ENCODE assay signal across 8 mouse cellular contexts in genomic region chr4:107803351-107804106, GRCm38 (mm10). TPM values are rescaled to one million over a fixed set of nuclear protein-coding genes. Genes with fewer than 3 reads are reported as not detected.
DNase-seq lines count a peak whose midpoint lies in the region; ATAC-seq and TF ChIP-seq lines count a peak whose summit lies in the region.

No protein-coding gene starts in this region.

- TF ChIP-seq CTCF in bone marrow macrophage, adult 2 months (IDR thresholded peaks at IDR 0.05; ENCODE audit: low read depth, low read length): no peak
- TF ChIP-seq CTCF in liver, embryonic 14.5 days (IDR thresholded peaks at IDR 0.05; ENCODE audit: low read depth): peak; percentile 43; the same call in 1 of the 2 replicates

- peak; percentile 80 for DNase-seq in CD4-positive helper T cell, adult 2 months (ENCODE audit: low read depth, low spot score)
- DNase-seq in liver, embryonic 14.5 days (ENCODE audit: low read depth in 3 of 3, low spot score in 3 of 3): peak; percentile 86 to 95 (median 90)
- peak; percentile 53 to 70 for DNase-seq in natural killer cell, adult 2 months (ENCODE audit: low spot score in 2 of 2)

- H3K4me3 ChIP-seq in bone marrow macrophage, adult 2 months (ENCODE audit: insufficient read depth, low read length): peak overlapping the region; percentile 86
- H3K4me3 ChIP-seq in embryonic facial prominence, embryonic 15.5 days (replicated peaks): peak overlapping the region; percentile 72
- peak overlapping the region; percentile 80 for H3K4me3 ChIP-seq in heart, embryonic 12.5 days
- H3K4me3 ChIP-seq in kidney, embryonic 16.5 days (ENCODE audit: low read length): peak overlapping the region; percentile 71
- H3K4me3 ChIP-seq in liver, embryonic 14.5 days (ENCODE audit: insufficient read depth in 1 of 2, low read depth in 2 of 2, low read length in 2 of 2): peak overlapping the region; percentile 70 to 79
- peak overlapping the region; percentile 62 for H3K4me3 ChIP-seq in stomach, embryonic 14.5 days (ENCODE audit: low read depth, low read length)

- WGBS in embryonic facial prominence, embryonic 15.5 days: under 1% methylated on average over 46 of the region's 46 CpGs
- under 1% methylated on average over 46 of the region's 46 CpGs for WGBS in heart, embryonic 12.5 days
- under 1% methylated on average over 42 of the region's 46 CpGs for WGBS in kidney, embryonic 16.5 days
- under 1% methylated on average over 42 of the region's 46 CpGs for WGBS in liver, embryonic 14.5 days (ENCODE audit: insufficient replicate concordance)
- WGBS in stomach, embryonic 14.5 days: under 1% methylated on average over 40 of the region's 46 CpGs

- H3K27me3 ChIP-seq in embryonic facial prominence, embryonic 15.5 days: peaks cover 21% of the 10 kb centered on the region
- H3K27me3 ChIP-seq in heart, embryonic 12.5 days (replicated peaks): peaks cover 59% of the 10 kb centered on the region
- peaks cover 22% of the 10 kb centered on the region for H3K27me3 ChIP-seq in kidney, embryonic 16.5 days (ENCODE audit: insufficient read depth, low read length)
- H3K27me3 ChIP-seq in liver, embryonic 14.5 days (ENCODE audit: control insufficient read depth, insufficient read depth, low read length): no peaks in the 10 kb centered on the region
- H3K27me3 ChIP-seq in stomach, embryonic 14.5 days (ENCODE audit: control insufficient read depth, insufficient read depth, low read length): 0 out of 2 replicates have a peak, but pooled peaks cover 3% of the 10 kb centered on the region

- TF ChIP-seq EP300 in liver, embryonic 14.5 days (IDR thresholded peaks at IDR 0.05; ENCODE audit: low read depth): no peak

- no peak overlapping the region for H3K9ac ChIP-seq in embryonic facial prominence, embryonic 15.5 days
- peak overlapping the region; percentile 76 for H3K9ac ChIP-seq in heart, embryonic 12.5 days
- peak overlapping the region; percentile 72 for H3K9ac ChIP-seq in kidney, embryonic 16.5 days (replicated peaks; ENCODE audit: low read length)
- peak overlapping the region; percentile 81 for H3K9ac ChIP-seq in liver, embryonic 14.5 days (replicated peaks)
- no peak overlapping the region for H3K9ac ChIP-seq in stomach, embryonic 14.5 days (replicated peaks; ENCODE audit: low read depth, low read length)

- no peak for TF ChIP-seq POLR2A in bone marrow macrophage, adult 2 months (IDR thresholded peaks at IDR 0.05; ENCODE audit: borderline replicate concordance, low read depth, low read length)

- ATAC-seq in embryonic facial prominence, embryonic 15.5 days (ENCODE audit: insufficient number of reproducible peaks, low FRiP score, low TSS enrichment, low read depth): peak; percentile 84
- peak; percentile 97 for ATAC-seq in heart, embryonic 12.5 days (ENCODE audit: insufficient number of reproducible peaks, low FRiP score)
- peak; percentile 97 for ATAC-seq in kidney, embryonic 16.5 days (ENCODE audit: low FRiP score, low TSS enrichment)
- peak; percentile 96 for ATAC-seq in liver, embryonic 14.5 days (ENCODE audit: insufficient read depth)
- ATAC-seq in stomach, embryonic 14.5 days (ENCODE audit: insufficient number of reproducible peaks, insufficient read depth, low FRiP score, low read depth): peak; percentile 91

- no peaks in the 10 kb centered on the region for H3K9me3 ChIP-seq in embryonic facial prominence, embryonic 15.5 days (replicated peaks)
- no peaks in the 10 kb centered on the region for H3K9me3 ChIP-seq in heart, embryonic 12.5 days (replicated peaks)
- H3K9me3 ChIP-seq in kidney, embryonic 16.5 days (ENCODE audit: low read length): no peaks in the 10 kb centered on the region
- no peaks in the 10 kb centered on the region for H3K9me3 ChIP-seq in liver, embryonic 14.5 days (ENCODE audit: control insufficient read depth, low read length)
- no peaks in the 10 kb centered on the region for H3K9me3 ChIP-seq in stomach, embryonic 14.5 days (ENCODE audit: control insufficient read depth, low read depth, low read length)

- peaks cover 38% of the 10 kb centered on the region for H3K4me1 ChIP-seq in bone marrow macrophage, adult 2 months (ENCODE audit: control insufficient read depth, insufficient read depth, low read length)
- peaks cover 28% of the 10 kb centered on the region for H3K4me1 ChIP-seq in embryonic facial prominence, embryonic 15.5 days
- peaks cover 17% of the 10 kb centered on the region for H3K4me1 ChIP-seq in heart, embryonic 12.5 days (replicated peaks)
- peaks cover 27% of the 10 kb centered on the region for H3K4me1 ChIP-seq in kidney, embryonic 16.5 days (ENCODE audit: insufficient read depth, low read length)
- H3K4me1 ChIP-seq in liver, embryonic 14.5 days (replicated peaks; ENCODE audit: control insufficient read depth in 2 of 2, insufficient read depth in 2 of 2, low read length in 1 of 2): peaks cover 17 to 25% of the 10 kb centered on the region in 2 experiments
- peaks cover 11% of the 10 kb centered on the region for H3K4me1 ChIP-seq in stomach, embryonic 14.5 days (ENCODE audit: control insufficient read depth, insufficient read depth, low read length)

- no peaks in the 10 kb centered on the region for H3K36me3 ChIP-seq in embryonic facial prominence, embryonic 15.5 days
- H3K36me3 ChIP-seq in heart, embryonic 12.5 days: no peaks in the 10 kb centered on the region
- H3K36me3 ChIP-seq in kidney, embryonic 16.5 days (ENCODE audit: insufficient read depth, low read length): no peaks in the 10 kb centered on the region
- H3K36me3 ChIP-seq in liver, embryonic 14.5 days (replicated peaks; ENCODE audit: control insufficient read depth, insufficient read depth, low read depth): no peaks in the 10 kb centered on the region
- H3K36me3 ChIP-seq in stomach, embryonic 14.5 days (ENCODE audit: control insufficient read depth, insufficient read depth, low read length): no peaks in the 10 kb centered on the region

- H3K4me2 ChIP-seq in embryonic facial prominence, embryonic 15.5 days (replicated peaks): peak overlapping the region; percentile 99
- H3K4me2 ChIP-seq in heart, embryonic 12.5 days: peak overlapping the region; percentile 99
- peak overlapping the region; percentile 100 for H3K4me2 ChIP-seq in kidney, embryonic 16.5 days (replicated peaks; ENCODE audit: low read depth, low read length)
- H3K4me2 ChIP-seq in liver, embryonic 14.5 days (ENCODE audit: low read depth): peak overlapping the region; percentile 100
- H3K4me2 ChIP-seq in stomach, embryonic 14.5 days (replicated peaks; ENCODE audit: low read depth, low read length): peak overlapping the region; percentile 100

- peak overlapping the region; percentile 73 for H3K27ac ChIP-seq in bone marrow macrophage, adult 2 months (ENCODE audit: insufficient read depth, low read depth, low read length)
- H3K27ac ChIP-seq in embryonic facial prominence, embryonic 15.5 days (replicated peaks): no peak overlapping the region
- peak overlapping the region; percentile 57 for H3K27ac ChIP-seq in heart, embryonic 12.5 days (ENCODE audit: poor library complexity, severe bottlenecking)
- peak overlapping the region; percentile 53; the same call in 1 of the 2 replicates for H3K27ac ChIP-seq in kidney, embryonic 16.5 days (ENCODE audit: low read length)
- H3K27ac ChIP-seq in liver, embryonic 14.5 days: peak overlapping the region; percentile 90
- no peak overlapping the region for H3K27ac ChIP-seq in stomach, embryonic 14.5 days (ENCODE audit: low read length)

RNA-seq across cellular contexts. Expression of gene Lrp8, which starts 1.5 kb away (rescaled TPM):
- polyA plus RNA-seq in bone marrow macrophage, adult 2 months (2012; ENCODE audit: insufficient read depth, insufficient read length, missing spikeins): 2.6 and 4.0 TPM in 2 replicates
- polyA plus RNA-seq in embryonic facial prominence, embryonic 15.5 days (2015; fragmentation: Nextera tagmentation; extraction: Ambion mirVana): 3.5 and 3.9 TPM in 2 replicates
- polyA plus RNA-seq in heart, embryonic 12.5 days (2016; fragmentation: Nextera tagmentation; extraction: Ambion mirVana): 1.9 and 2.4 TPM in 2 replicates
- 1.1 and 1.2 TPM in 2 replicates for polyA plus RNA-seq in kidney, embryonic 16.5 days (2015; fragmentation: Nextera tagmentation; extraction: Ambion mirVana)
- polyA plus RNA-seq in liver, embryonic 14.5 days (2012; rRNA removed): 4.3 and 4.9 TPM in 2 replicates
- polyA plus RNA-seq in liver, embryonic 14.5 days (2014; fragmentation: Nextera tagmentation; extraction: Ambion mirVana): 1.8 and 2.0 TPM in 2 replicates
- polyA plus RNA-seq in stomach, embryonic 14.5 days (2014; fragmentation: Nextera tagmentation; extraction: Ambion mirVana): 1.6 and 1.7 TPM in 2 replicates

Comparison
In these comparisons a context has a peak if more than half of its experiments do, and no peak if none do; other contexts are left out.
1. H3K27ac ChIP-seq: peak in bone marrow macrophage, adult 2 months (single experiment), heart, embryonic 12.5 days (single experiment), kidney, embryonic 16.5 days (single experiment) and liver, embryonic 14.5 days (single experiment); none in embryonic facial prominence, embryonic 15.5 days (single experiment) and stomach, embryonic 14.5 days (single experiment).
2. H3K9ac ChIP-seq: peak in heart, embryonic 12.5 days (single experiment), kidney, embryonic 16.5 days (single experiment) and liver, embryonic 14.5 days (single experiment); none in embryonic facial prominence, embryonic 15.5 days (single experiment) and stomach, embryonic 14.5 days (single experiment).
3. Peak in every context shown above with its lines, with median percentiles within 50 percentile points of each other: DNase-seq, H3K4me3 ChIP-seq, ATAC-seq and H3K4me2 ChIP-seq.